Mouse (Mus musculus) MEL (cell line): Measurements from ENCODE around the gene Twnk. TPM values are rescaled to one million over a fixed set of nuclear protein-coding genes. Genes with fewer than 3 reads are reported as not detected.

Experiments
- DNase-seq: peaks from one replicate; pipeline ENCODE4 v3.0.0; 2011; ENCODE audit warnings: low read depth, low spot score
- H3K27ac ChIP-seq: 2 replicates; pipeline ENCODE4 v1.5.1; 2012; ENCODE audit warnings: low read depth, mild to moderate bottlenecking, control low read depth, low read length, moderate library complexity; ENCODE audit not compliant: control insufficient read depth
- H3K27me3 ChIP-seq, 2 experiments: fragments of 150-350 bp in 1 of 2; sonication (generic) in 1 of 2; 2 replicates each; pipeline ENCODE4 v1.6.1; 2012; ENCODE audit warnings: low read length in 2 of 2, mild to moderate bottlenecking in 2 of 2, improper control_type of control experiment in 1 of 2, moderate library complexity in 1 of 2; ENCODE audit not compliant: insufficient read depth in 2 of 2, control insufficient read depth in 1 of 2
- H3K36me3 ChIP-seq, 2 experiments: 2 replicates each; pipeline ENCODE4 v1.6.1; 2012 to 2014; ENCODE audit warnings: low read length in 2 of 2, improper control_type of control experiment in 1 of 2, inconsistent platforms in 1 of 2, mild to moderate bottlenecking in 1 of 2; ENCODE audit not compliant: insufficient read depth in 2 of 2, control insufficient read depth in 1 of 2
- H3K4me1 ChIP-seq, 2 experiments: fragments of 150-350 bp in 1 of 2; sonication (generic) in 1 of 2; 2 replicates each; pipeline ENCODE4 v1.6.1; 2012; ENCODE audit warnings: low read length in 2 of 2, improper control_type of control experiment in 1 of 2, mild to moderate bottlenecking in 1 of 2; ENCODE audit not compliant: insufficient read depth in 2 of 2, control insufficient read depth in 1 of 2
- H3K4me3 ChIP-seq, 2 experiments: fragments of 150-350 bp in 1 of 2; sonication (generic) in 1 of 2; 2 replicates each; pipeline ENCODE4 v1.5.1; 2012; ENCODE audit warnings: low read depth in 2 of 2, low read length in 2 of 2, mild to moderate bottlenecking in 2 of 2, moderate library complexity in 2 of 2, control low read depth in 1 of 2, improper control_type of control experiment in 1 of 2; ENCODE audit not compliant: control insufficient read depth in 1 of 2, insufficient read depth in 1 of 2
- H3K79me2 ChIP-seq: 2 replicates; pipeline ENCODE4 v1.6.1; 2012; ENCODE audit warnings: mild to moderate bottlenecking, low read length, moderate library complexity; ENCODE audit not compliant: control insufficient read depth, poor library complexity, insufficient read depth
- H3K9ac ChIP-seq: 2 replicates; pipeline ENCODE4 v1.6.1; 2012; ENCODE audit warnings: low read depth, mild to moderate bottlenecking, control low read depth, low read length, moderate library complexity; ENCODE audit not compliant: control insufficient read depth, poor library complexity, severe bottlenecking
- H3K9me3 ChIP-seq: fragments of 150-350 bp; sonication (generic); replicated peaks from 2 replicates; pipeline ENCODE4 v1.6.1; 2012; ENCODE audit warnings: mild to moderate bottlenecking, low read length, improper control_type of control experiment, moderate library complexity; ENCODE audit not compliant: insufficient read depth
- BHLHE40 ChIP-seq: IDR thresholded peaks from 2 replicates; pipeline ENCODE4 v1.6.1; 2012; ENCODE audit warnings: low read depth, mild to moderate bottlenecking, inconsistent platforms, low read length, improper control_type of control experiment, borderline replicate concordance
- CHD1 ChIP-seq: IDR thresholded peaks from 2 replicates; pipeline ENCODE4 v1.6.1; 2012; ENCODE audit warnings: low read depth, mild to moderate bottlenecking, inconsistent platforms, low read length, improper control_type of control experiment
- CTCF ChIP-seq, 3 experiments: IDR thresholded peaks in 2 of 3; conservative IDR thresholded peaks in 1 of 3; 2 replicates each; pipeline ENCODE4 v1.5.1; 2011 to 2012; ENCODE audit warnings: low read length in 3 of 3, low read depth in 2 of 3, mild to moderate bottlenecking in 2 of 3, improper control_type of control experiment in 1 of 3, inconsistent platforms in 1 of 3, mixed read lengths in 1 of 3, moderate library complexity in 1 of 3; ENCODE audit not compliant: control insufficient read depth in 1 of 3, insufficient read depth in 1 of 3, poor library complexity in 1 of 3, severe bottlenecking in 1 of 3
- E2F4 ChIP-seq: IDR thresholded peaks from 2 replicates; pipeline ENCODE4 v1.6.1; 2011; ENCODE audit warnings: low read depth, low read length, improper control_type of control experiment, borderline replicate concordance
- ELF1 ChIP-seq: IDR thresholded peaks from 2 replicates; pipeline ENCODE4 v1.6.1; 2014; ENCODE audit warnings: low read depth, mild to moderate bottlenecking, inconsistent platforms, low read length, improper control_type of control experiment, moderate library complexity
- EP300 ChIP-seq, 2 experiments: IDR thresholded peaks; 2 replicates each; pipeline ENCODE4 v1.6.1; 2011; ENCODE audit warnings: improper control_type of control experiment in 2 of 2, low read length in 2 of 2, low read depth in 1 of 2, mild to moderate bottlenecking in 1 of 2
- ETS1 ChIP-seq: IDR thresholded peaks from 2 replicates; pipeline ENCODE4 v1.6.1; 2012; ENCODE audit warnings: low read depth, mild to moderate bottlenecking, inconsistent platforms, low read length, improper control_type of control experiment, moderate library complexity
- GATA1 ChIP-seq: IDR thresholded peaks from 2 replicates; pipeline ENCODE4 v1.6.1; 2011; ENCODE audit warnings: low read depth, low read length, improper control_type of control experiment
- HCFC1 ChIP-seq: IDR thresholded peaks from 2 replicates; pipeline ENCODE4 v1.6.1; 2012; ENCODE audit warnings: low read depth, mild to moderate bottlenecking, inconsistent platforms, low read length, improper control_type of control experiment, moderate library complexity
- JUND ChIP-seq: IDR thresholded peaks from 2 replicates; pipeline ENCODE4 v1.6.1; 2011; ENCODE audit warnings: low read depth, mild to moderate bottlenecking, improper control_type of control experiment, low read length
- KAT2A ChIP-seq: conservative IDR thresholded peaks from 2 replicates; pipeline ENCODE4 v1.6.1; 2012; ENCODE audit warnings: low read depth, low read length, improper control_type of control experiment, inconsistent platforms
- MAFK ChIP-seq: IDR thresholded peaks from 2 replicates; pipeline ENCODE4 v1.6.1; 2011; ENCODE audit warnings: low read depth, mild to moderate bottlenecking, low read length, improper control_type of control experiment, borderline replicate concordance
- MAX ChIP-seq: IDR thresholded peaks from 2 replicates; pipeline ENCODE4 v1.6.1; 2011; ENCODE audit warnings: low read length, improper control_type of control experiment
- MAZ ChIP-seq: IDR thresholded peaks from 2 replicates; pipeline ENCODE4 v1.6.1; 2012; ENCODE audit warnings: low read depth, mild to moderate bottlenecking, inconsistent platforms, low read length, improper control_type of control experiment
- MEF2A ChIP-seq: IDR thresholded peaks from 2 replicates; pipeline ENCODE4 v1.6.1; 2014; ENCODE audit warnings: low read depth, mild to moderate bottlenecking, inconsistent platforms, low read length, improper control_type of control experiment; ENCODE audit not compliant: poor library complexity, insufficient replicate concordance, severe bottlenecking; ENCODE audit errors: extremely low read depth
- MXI1 ChIP-seq: IDR thresholded peaks from 2 replicates; pipeline ENCODE4 v1.6.1; 2011; ENCODE audit warnings: mild to moderate bottlenecking, low read depth, low read length, improper control_type of control experiment
- MYB ChIP-seq: IDR thresholded peaks from 2 replicates; pipeline ENCODE4 v1.6.1; 2011; ENCODE audit warnings: mild to moderate bottlenecking, low read depth, low read length, improper control_type of control experiment
- MYC ChIP-seq: IDR thresholded peaks from 2 replicates; pipeline ENCODE4 v1.6.1; 2011; ENCODE audit warnings: low read depth, mild to moderate bottlenecking, low read length, improper control_type of control experiment, moderate library complexity
- NELFE ChIP-seq: IDR thresholded peaks from 2 replicates; pipeline ENCODE4 v1.6.1; 2011; ENCODE audit warnings: low read depth, low read length, improper control_type of control experiment
- NRF1 ChIP-seq: IDR thresholded peaks from 2 replicates; pipeline ENCODE4 v1.6.1; 2014; ENCODE audit warnings: low read depth, mild to moderate bottlenecking, inconsistent platforms, low read length, improper control_type of control experiment, moderate library complexity; ENCODE audit not compliant: poor library complexity, insufficient read depth, severe bottlenecking
- POLR2A ChIP-seq, 2 experiments: IDR thresholded peaks; 2 replicates each; pipeline ENCODE4 v1.6.1; 2011 to 2012; ENCODE audit warnings: low read length in 2 of 2, mild to moderate bottlenecking in 2 of 2, control low read depth in 1 of 2, improper control_type of control experiment in 1 of 2, low read depth in 1 of 2, moderate library complexity in 1 of 2; ENCODE audit not compliant: control insufficient read depth in 1 of 2, insufficient read depth in 1 of 2, poor library complexity in 1 of 2
- POLR2AphosphoS2 ChIP-seq: IDR thresholded peaks from 2 replicates; pipeline ENCODE4 v1.6.1; 2011; ENCODE audit warnings: low read length, improper control_type of control experiment
- POLR2AphosphoS5 ChIP-seq: IDR thresholded peaks from 2 replicates; pipeline ENCODE4 v1.6.1; 2012; ENCODE audit warnings: low read depth, borderline replicate concordance, mild to moderate bottlenecking, inconsistent platforms, low read length, moderate library complexity, mixed read lengths
- RAD21 ChIP-seq: IDR thresholded peaks from 2 replicates; pipeline ENCODE4 v1.6.1; 2011; ENCODE audit warnings: mild to moderate bottlenecking, low read depth, low read length, improper control_type of control experiment
- RCOR1 ChIP-seq: IDR thresholded peaks from 2 replicates; pipeline ENCODE4 v1.6.1; 2012; ENCODE audit warnings: low read depth, mild to moderate bottlenecking, inconsistent platforms, low read length, improper control_type of control experiment
- SIN3A ChIP-seq: IDR thresholded peaks from 2 replicates; pipeline ENCODE4 v1.6.1; 2012; ENCODE audit warnings: low read length, improper control_type of control experiment, inconsistent platforms
- SMC3 ChIP-seq: IDR thresholded peaks from 2 replicates; pipeline ENCODE4 v1.6.1; 2011; ENCODE audit warnings: low read depth, low read length, improper control_type of control experiment
- TAL1 ChIP-seq: IDR thresholded peaks from 2 replicates; pipeline ENCODE4 v1.6.1; 2012; ENCODE audit warnings: mild to moderate bottlenecking, inconsistent platforms, low read length, moderate library complexity, mixed read lengths
- TBP ChIP-seq: IDR thresholded peaks from 2 replicates; pipeline ENCODE4 v1.8.0; 2011; ENCODE audit warnings: low read depth, low read length, improper control_type of control experiment
- TCF12 ChIP-seq: IDR thresholded peaks from 2 replicates; pipeline ENCODE4 v1.6.1; 2014; ENCODE audit warnings: low read depth, mild to moderate bottlenecking, inconsistent platforms, low read length, improper control_type of control experiment, moderate library complexity
- UBTF ChIP-seq: IDR thresholded peaks from 2 replicates; pipeline ENCODE4 v1.6.1; 2012; ENCODE audit warnings: low read depth, mild to moderate bottlenecking, inconsistent platforms, low read length, improper control_type of control experiment, moderate library complexity, borderline replicate concordance; ENCODE audit not compliant: insufficient read depth
- USF1 ChIP-seq: IDR thresholded peaks from 2 replicates; pipeline ENCODE4 v1.6.1; 2014; ENCODE audit warnings: low read depth, mild to moderate bottlenecking, inconsistent platforms, low read length, improper control_type of control experiment, moderate library complexity
- USF2 ChIP-seq, 2 experiments: IDR thresholded peaks; 2 replicates each; pipeline ENCODE4 v1.6.1; 2011 to 2012; ENCODE audit warnings: improper control_type of control experiment in 2 of 2, low read length in 2 of 2, borderline replicate concordance in 1 of 2, inconsistent platforms in 1 of 2, low read depth in 1 of 2, mild to moderate bottlenecking in 1 of 2; ENCODE audit not compliant: insufficient read depth in 1 of 2
- ZC3H11A ChIP-seq: IDR thresholded peaks from 2 replicates; pipeline ENCODE4 v1.6.1; 2012; ENCODE audit warnings: low read depth, mild to moderate bottlenecking, inconsistent platforms, low read length, improper control_type of control experiment
- ZMIZ1 ChIP-seq: IDR thresholded peaks from 2 replicates; pipeline ENCODE4 v1.6.1; 2012; ENCODE audit warnings: low read depth, mild to moderate bottlenecking, inconsistent platforms, low read length, improper control_type of control experiment, moderate library complexity
- ZNF384 ChIP-seq: IDR thresholded peaks from 2 replicates; pipeline ENCODE4 v1.6.1; 2012; ENCODE audit warnings: low read depth, mild to moderate bottlenecking, inconsistent platforms, low read length, improper control_type of control experiment
- polyA plus RNA-seq, 2 experiments: library from polyadenylated mRNA; stranded (reverse) in 1 of 2; unstranded in 1 of 2; fragments of >175 nt in 1 of 2; fragments of >200 nt in 1 of 2; gene quantifications; 2 replicates each; pipeline versions ENCODE4 v1.2.1 to v1.2.4; 2012; ENCODE audit warnings: low replicate concordance in 2 of 2, low read depth in 1 of 2; ENCODE audit not compliant: insufficient read length in 2 of 2, insufficient read depth in 1 of 2, missing spikeins in 1 of 2
- total RNA-seq: library from RNA; depleted of rRNA; stranded (reverse); fragments of 300-350 nt; gene quantifications from 2 replicates; pipeline ENCODE4 v1.2.3, GENCODE M21; 2012; rRNA removed

Twnk gene
- total RNA-seq, result 35.9 and 37.5 TPM in 2 replicates
- polyA plus RNA-seq, result 10 to 100 TPM in 1 of 2 experiments, not detected in 1; 55.6 TPM

DNA sequence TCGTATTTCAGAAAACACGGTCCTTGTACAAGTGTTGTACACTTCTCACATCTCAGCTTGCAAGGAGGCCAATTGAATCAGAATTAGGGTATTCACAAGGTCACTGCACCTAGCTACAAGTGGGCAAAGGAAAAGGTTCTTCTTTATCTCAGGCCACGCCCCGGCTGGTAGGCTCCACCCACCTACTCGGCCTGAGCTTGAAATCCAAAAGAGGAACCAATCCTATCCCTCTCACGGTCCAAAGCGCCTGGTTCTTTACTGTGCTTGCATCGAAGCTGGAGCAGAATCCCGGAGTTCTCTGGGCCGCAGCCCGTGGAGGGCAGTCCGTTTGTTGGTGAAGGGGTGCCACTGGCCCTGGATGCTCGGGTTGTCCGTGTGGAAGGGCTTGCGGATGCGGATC is at the start of gene Twnk:
Twnk (plus strand) TSS at position 220 of the 400 bp plus-strand sequence.
- Histone ChIP-seq H3K36me3 (peaks cover 5 to 22% of the 10 kb centered on the region in 2 experiments), H3K27ac (peak within 1 kb of the TSS; percentile 78), H3K9me3 (no peaks in the 10 kb centered on the region), H3K79me2 (peaks cover 36% of the 10 kb centered on the region), H3K4me1 (peaks cover 3 to 26% of the 10 kb centered on the region in 2 experiments), H3K27me3 (no peaks in the 10 kb centered on the region), H3K4me3 (peak within 1 kb of the TSS; percentile 91 to 96), H3K9ac (peak within 1 kb of the TSS; percentile 92)
- peak; percentile 96 for DNase-seq
- TF ChIP-seq CHD1 (0 out of 2 replicates have a peak, but pooled peaks have one; percentile 13), MYB (no peak), BHLHE40 (no peak), NELFE (peak; percentile 80), ZC3H11A (no peak), SMC3 (no peak), MEF2A (no peak), UBTF (no peak), ZMIZ1 (0 out of 2 replicates have a peak, but pooled peaks have one; percentile 38), MXI1 (no peak), POLR2A (IDR thresholded peaks at IDR 0.05; ENCODE audit: control insufficient read depth in 1 of 2, insufficient read depth in 1 of 2, low read depth in 1 of 2, low read length in 2 of 2, poor library complexity in 1 of 2) (peak in 1 of 2 experiments; percentile 75; a peak in 2 of 4 replicates), NRF1 (no peak), TBP (peak; percentile 86), USF2 (IDR thresholded peaks at IDR 0.05; ENCODE audit: borderline replicate concordance in 1 of 2, insufficient read depth in 1 of 2, low read depth in 1 of 2, low read length in 2 of 2) (no peak), MYC (no peak), TCF12 (no peak), RCOR1 (0 out of 2 replicates have a peak, but pooled peaks have one; percentile 24), HCFC1 (0 out of 2 replicates have a peak, but pooled peaks have one; percentile 16), JUND (0 out of 2 replicates have a peak, but pooled peaks have one; percentile 14), POLR2AphosphoS5 (no peak), MAZ (0 out of 2 replicates have a peak, but pooled peaks have one; percentile 34), MAFK (no peak), ZNF384 (no peak), EP300 (IDR thresholded peaks at IDR 0.05; ENCODE audit: low read depth in 1 of 2, low read length in 2 of 2) (peak in 1 of 2 experiments; percentile 56; a peak in 1 of 4 replicates), SIN3A (peak; percentile 51; the same call in 1 of the 2 replicates), E2F4 (no peak; the same call in 1 of the 2 replicates), POLR2AphosphoS2 (no peak), ETS1 (no peak), ELF1 (no peak), USF1 (no peak), GATA1 (peak; percentile 52), KAT2A (no peak), MAX (peak; percentile 6; the same call in 1 of the 2 replicates), TAL1 (no peak), RAD21 (no peak), CTCF (IDR thresholded peaks at IDR 0.05 in 2 of 3, conservative IDR thresholded peaks at IDR 0.05 in 1 of 3; ENCODE audit: control insufficient read depth in 1 of 3, insufficient read depth in 1 of 3, low read depth in 2 of 3, low read length in 3 of 3, poor library complexity in 1 of 3, severe bottlenecking in 1 of 3) (no peak)
